Mouse (Mus musculus): ENCODE measurements at regions not wholly inside any gene's neighbourhood (a gene's known extent, or its start where the extent isn't known, plus 50 kb on each side); places are given as distances from the start of the nearest gene placed in this dataset.

DNA sequence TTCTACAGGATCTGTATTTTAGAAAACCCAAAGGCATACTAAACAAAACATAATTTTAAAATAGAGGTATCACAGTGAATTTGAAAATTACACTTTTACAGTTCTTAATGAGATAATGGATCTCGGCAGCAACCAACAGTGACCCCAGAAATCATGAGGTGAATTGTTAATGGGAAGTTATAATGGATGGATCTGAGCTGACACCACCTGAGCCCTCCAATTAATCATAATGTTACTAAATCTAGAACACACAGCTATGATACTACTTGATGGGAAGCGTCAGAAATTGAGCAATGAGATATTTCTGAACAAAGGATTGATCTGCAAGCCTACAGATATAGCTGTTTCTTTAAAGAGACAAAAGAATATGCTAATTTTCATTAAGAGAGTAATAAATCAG lies 75.2 kb upstream of the Pex5l start:
- TF ChIP-seq CTCF (IDR thresholded peaks at IDR 0.05) = no peak
- no peak for TF ChIP-seq EP300 (IDR thresholded peaks at IDR 0.05)
